Mouse (Mus musculus): ENCODE data around the gene Cbx7.

Gene Cbx7

GRCm38 (mm10) chr15:80000694-80001093 lies 29.8 kb upstream of the Cbx7 start:
- DNase-seq: no peak

DNA sequence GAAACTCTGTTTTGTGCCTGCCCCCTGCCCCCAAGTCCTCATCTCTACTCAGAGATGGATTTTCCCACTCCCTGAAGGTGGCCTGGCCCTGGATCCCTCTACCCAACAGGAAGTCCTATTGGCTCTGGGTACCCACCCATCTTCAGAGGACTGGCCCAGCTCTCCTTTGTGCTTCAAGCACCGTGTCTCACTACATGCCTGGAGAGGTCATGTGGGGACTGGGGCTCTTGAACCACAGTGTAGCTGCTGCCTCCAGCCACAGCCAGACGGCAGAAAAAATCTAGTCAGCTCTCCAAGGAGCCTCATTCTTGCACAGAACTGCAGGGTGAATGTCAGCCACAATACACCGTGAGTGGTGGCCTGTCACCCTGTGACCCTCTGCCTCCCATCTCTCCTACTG lies 27.1 kb upstream of the Cbx7 start:
- DNase-seq: no peak

DNA sequence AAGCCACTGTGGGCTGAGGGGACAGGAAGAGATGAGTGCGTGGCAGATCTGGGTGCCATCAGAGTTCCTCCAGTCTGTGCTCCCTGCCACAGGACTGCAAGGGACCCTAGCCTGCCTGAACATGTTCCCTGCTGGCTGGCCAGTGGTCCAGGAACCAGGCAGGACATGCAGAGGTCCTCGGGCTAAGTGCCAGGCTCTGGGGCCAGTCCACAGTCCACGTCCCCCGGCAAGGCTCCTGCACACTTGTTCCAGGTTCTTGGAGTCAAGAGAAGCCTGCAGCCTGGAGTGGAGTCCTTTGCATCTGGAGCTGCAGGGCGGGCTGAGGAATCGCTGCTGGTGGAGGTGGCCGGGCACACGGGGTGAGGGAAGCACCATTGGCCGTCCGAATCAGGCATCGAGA lies 25.9 kb upstream of the Cbx7 start:
- DNase-seq: no peak

- DNase-seq: no peak
Measured at GRCm38 (mm10) chr15:79995552-79995951, 24.6 kb upstream of the Cbx7 start.

GRCm38 (mm10) chr15:79994566-79994965 lies 23.6 kb upstream of the Cbx7 start:
- no peak for DNase-seq

DNA sequence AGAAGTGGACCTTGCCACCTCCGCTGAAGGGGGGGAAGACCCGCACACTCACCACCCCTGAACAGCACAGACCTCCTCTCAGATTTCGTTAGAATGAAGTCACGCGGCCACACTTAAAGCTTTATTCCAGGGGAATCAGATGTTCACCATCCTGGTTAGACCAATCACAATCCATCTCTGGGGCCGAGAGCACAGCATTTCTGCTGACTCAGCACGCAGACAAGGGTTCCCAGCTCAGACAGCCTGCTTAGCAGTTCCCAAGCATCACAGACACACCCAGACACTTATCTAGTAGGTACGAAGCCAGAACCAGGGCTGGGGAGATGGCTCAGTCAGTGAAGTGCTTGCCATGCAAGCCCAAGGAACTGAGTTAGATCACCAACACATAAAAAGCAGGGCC lies 15.3 kb upstream of the Cbx7 start:
- no peak for DNase-seq

- no peak for DNase-seq
Measured at GRCm38 (mm10) chr15:79985471-79985870, 14.6 kb upstream of the Cbx7 start.

DNA sequence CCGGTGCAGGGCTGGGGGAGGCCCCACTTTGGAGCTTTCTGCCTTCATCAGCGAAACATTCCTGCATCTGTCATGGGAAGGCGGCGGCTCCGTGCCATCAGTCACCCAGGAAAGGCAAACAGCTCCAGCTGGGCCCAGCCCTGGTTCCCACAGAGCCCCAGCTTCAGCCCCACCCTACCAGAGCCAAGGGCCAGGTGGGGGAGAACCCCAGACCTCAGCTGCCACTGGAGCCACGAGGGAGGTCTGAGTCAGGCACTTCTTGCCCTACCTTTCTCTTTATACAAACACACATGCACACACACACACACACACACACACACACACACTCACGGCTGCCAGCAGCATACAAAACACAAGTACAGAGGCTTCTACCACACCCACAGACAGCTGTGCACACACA lies 13.2 kb upstream of the Cbx7 start:
- DNase-seq: no peak

DNA sequence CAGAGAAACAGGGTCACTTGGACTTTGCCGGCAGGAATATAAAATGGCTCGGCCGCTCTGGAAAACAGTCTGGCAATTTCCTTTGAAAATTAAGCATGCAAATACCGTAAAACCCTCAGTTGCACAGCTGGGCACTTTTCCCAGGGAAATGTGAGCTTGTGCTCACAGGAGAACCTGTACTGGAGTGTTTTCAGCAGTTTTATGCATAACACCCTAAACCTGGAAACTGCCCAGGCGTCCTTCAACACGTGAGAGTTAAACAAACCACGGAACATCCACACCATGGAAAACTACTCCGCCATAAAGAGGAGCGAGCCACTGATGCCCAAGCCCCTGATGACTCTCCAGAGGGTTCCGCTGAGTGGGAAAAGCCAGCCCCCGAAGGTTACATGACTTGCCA lies 9.8 kb upstream of the Cbx7 start:
- DNase-seq: no peak

- DNase-seq: no peak
Measured at GRCm38 (mm10) chr15:79972186-79972585, 1.3 kb upstream of the Cbx7 start.

GRCm38 (mm10) chr15:79970491-79970890 lies 428 bp downstream of the Cbx7 start:
- DNase-seq: no peak

GRCm38 (mm10) chr15:79967346-79967745 lies 3.6 kb downstream of the Cbx7 start:
- DNase-seq: no peak

GRCm38 (mm10) chr15:79964376-79964775 lies 6.5 kb downstream of the Cbx7 start:
- DNase-seq: no peak

DNA sequence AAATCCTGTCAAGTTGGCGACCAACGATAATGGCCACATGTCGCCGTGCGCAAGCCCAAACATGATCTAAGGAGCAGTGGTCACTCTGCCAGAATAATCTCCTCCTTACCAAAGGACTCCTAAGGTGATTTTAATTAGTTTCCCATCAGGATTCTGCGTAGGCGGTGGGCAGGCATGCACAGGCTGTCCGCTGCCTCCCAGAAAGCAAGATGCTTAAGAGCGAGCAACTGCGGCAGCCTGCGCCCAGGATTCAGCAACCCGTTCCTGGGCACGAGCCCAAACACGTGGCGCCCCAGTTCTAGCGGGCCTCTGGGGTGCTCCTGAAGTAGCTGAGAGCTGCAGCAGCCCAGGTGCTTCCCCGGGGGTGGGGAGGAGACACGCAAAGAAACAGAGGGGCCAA lies 8.3 kb downstream of the Cbx7 start:
- DNase-seq: no peak

GRCm38 (mm10) chr15:79961366-79961921 lies 9.5 kb downstream of the Cbx7 start:
- peak; percentile 69 for DNase-seq

GRCm38 (mm10) chr15:79958418-79958817 lies 12.5 kb downstream of the Cbx7 start:
- DNase-seq: peak; percentile 83

GRCm38 (mm10) chr15:79956559-79956958 lies 14.4 kb downstream of the Cbx7 start:
- no peak for DNase-seq

GRCm38 (mm10) chr15:79953470-79953869 lies 17.4 kb downstream of the Cbx7 start:
- no peak for DNase-seq

GRCm38 (mm10) chr15:79952504-79953231 lies 18.3 kb downstream of the Cbx7 start:
- DNase-seq: no peak

GRCm38 (mm10) chr15:79951730-79952503 lies 19.0 kb downstream of the Cbx7 start:
- peak; percentile 76 for DNase-seq

DNA sequence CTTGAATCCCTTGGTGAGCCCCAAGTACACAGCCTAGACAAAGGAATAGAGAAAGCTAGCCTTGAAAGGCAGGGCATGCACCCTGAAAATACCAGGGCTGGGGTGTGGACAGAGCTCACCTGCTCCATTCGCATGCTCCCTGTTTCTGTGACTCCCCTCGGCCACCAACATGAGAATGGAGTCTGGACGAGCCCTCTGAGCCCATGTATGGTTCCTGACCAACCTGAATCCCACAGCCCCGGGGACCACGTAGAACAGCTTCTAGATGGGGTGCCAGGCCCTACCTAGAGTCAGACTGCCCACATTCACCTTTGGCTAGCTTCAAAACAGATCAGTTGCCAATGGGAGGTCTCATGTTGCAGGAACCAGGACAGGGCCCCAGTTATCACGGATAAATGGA lies 19.7 kb downstream of the Cbx7 start:
- DNase-seq: no peak

GRCm38 (mm10) chr15:79950250-79951025 lies 20.5 kb downstream of the Cbx7 start:
- DNase-seq: peak; percentile 91

DNA sequence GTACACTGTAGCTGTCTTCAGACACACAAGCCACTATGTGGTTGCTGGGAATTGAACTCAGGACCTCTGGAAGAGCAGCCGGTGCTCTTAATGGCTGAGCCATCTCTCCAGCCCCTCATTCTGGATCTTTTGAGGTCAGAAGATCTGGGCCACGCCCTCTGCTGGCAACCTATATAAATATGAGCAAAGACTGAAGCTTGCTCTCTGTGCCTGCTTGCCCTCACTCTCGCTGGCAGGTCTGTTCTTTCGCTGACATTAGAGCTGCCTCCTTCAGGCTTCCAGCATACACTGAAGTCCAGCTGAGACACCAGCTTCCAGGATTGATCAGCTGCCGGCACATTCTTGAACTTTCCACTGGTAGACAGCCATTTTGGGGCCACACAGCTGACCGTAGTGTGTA lies 23.2 kb downstream of the Cbx7 start:
- no peak for DNase-seq

All from retina, postnatal 1 day (tissue).